Mouse (Mus musculus) forebrain, embryonic 16.5 days (tissue): ENCODE measurements around the gene Bpifa6. TPM values are rescaled to one million over a fixed set of nuclear protein-coding genes. Genes with fewer than 3 reads are reported as not detected.
"Not testable (repeated sequence)": the region's sequence is repeated elsewhere in the genome, so short reads cannot be mapped to it uniquely, and the experiment has no call there.

Source experiments
- ATAC-seq: fragments of 200-750 bp; cut with Nextera tagmentation; 2 replicates; pipeline ENCODE4 v1.8.0; 2017; ENCODE audit warnings: mild to moderate bottlenecking, moderate library complexity
- H3K27ac ChIP-seq: fragments of 300-500 bp; sonication (generic); 2 replicates; pipeline ENCODE4 v1.5.1; 2014; ENCODE audit warnings: low read length, control low read depth
- H3K27me3 ChIP-seq: fragments of 300-500 bp; sonication (generic); replicated peaks from 2 replicates; pipeline ENCODE4 v1.6.1; 2014; ENCODE audit warnings: low read length; ENCODE audit not compliant: control insufficient read depth, insufficient read depth
- H3K36me3 ChIP-seq: fragments of 300-500 bp; sonication (generic); 2 replicates; pipeline ENCODE4 v1.6.1; 2014; ENCODE audit not compliant: control insufficient read depth, insufficient read depth
- H3K4me1 ChIP-seq: fragments of 300-500 bp; sonication (generic); replicated peaks from 2 replicates; pipeline ENCODE4 v1.6.1; 2014; ENCODE audit warnings: low read length; ENCODE audit not compliant: control insufficient read depth, insufficient read depth
- H3K4me2 ChIP-seq: fragments of 300-500 bp; sonication (generic); 2 replicates; pipeline ENCODE4 v1.6.1; 2014; ENCODE audit warnings: mild to moderate bottlenecking, low read length, control low read depth
- H3K4me3 ChIP-seq: fragments of 300-500 bp; sonication (generic); replicated peaks from 2 replicates; pipeline ENCODE4 v1.5.1; 2014; ENCODE audit warnings: mild to moderate bottlenecking, low read length, control low read depth
- H3K9ac ChIP-seq: fragments of 300-500 bp; sonication (generic); replicated peaks from 2 replicates; pipeline ENCODE4 v1.6.1; 2014; ENCODE audit warnings: low read depth, low read length, control low read depth
- H3K9me3 ChIP-seq: fragments of 300-500 bp; sonication (generic); 2 replicates; pipeline ENCODE4 v1.6.1; 2016; ENCODE audit warnings: low read length; ENCODE audit not compliant: control insufficient read depth
- WGBS: fragments of 180-500 bp; shearing (Covaris S2); extraction: QIAGEN DNeasy Blood & Tissue Kit; methylation state at CpG from one replicate; pipeline ENCODE4 v1.1.7; 2014; 5-methylcytosine and 5-hydroxymethylcytosine counted together
- polyA plus RNA-seq: library from polyadenylated mRNA; unstranded; fragments of >200 nt; fragmentation: Nextera tagmentation; extraction: Ambion mirVana; gene quantifications from 2 replicates; pipeline ENCODE4 v1.2.1, GENCODE M21; 2015

Bpifa6 gene
- polyA plus RNA-seq, 1 experiment from 2014 or later = not detected

GRCm38 (mm10) chr2:154007381-154007780 lies 32.6 kb downstream of the Bpifa6 start:
- H3K9ac ChIP-seq = no peak overlapping the region
- no peaks in the 10 kb centered on the region for H3K36me3 ChIP-seq
- no peaks in the 10 kb centered on the region for H3K4me1 ChIP-seq
- H3K27me3 ChIP-seq = no peaks in the 10 kb centered on the region
- no peak for ATAC-seq
- no peak overlapping the region for H3K27ac ChIP-seq
- H3K4me3 ChIP-seq = no peak overlapping the region
- no peak overlapping the region for H3K4me2 ChIP-seq
- H3K9me3 ChIP-seq = no peaks in the 10 kb centered on the region
- 88% methylated on average over 1 of the region's 1 CpGs for WGBS

DNA sequence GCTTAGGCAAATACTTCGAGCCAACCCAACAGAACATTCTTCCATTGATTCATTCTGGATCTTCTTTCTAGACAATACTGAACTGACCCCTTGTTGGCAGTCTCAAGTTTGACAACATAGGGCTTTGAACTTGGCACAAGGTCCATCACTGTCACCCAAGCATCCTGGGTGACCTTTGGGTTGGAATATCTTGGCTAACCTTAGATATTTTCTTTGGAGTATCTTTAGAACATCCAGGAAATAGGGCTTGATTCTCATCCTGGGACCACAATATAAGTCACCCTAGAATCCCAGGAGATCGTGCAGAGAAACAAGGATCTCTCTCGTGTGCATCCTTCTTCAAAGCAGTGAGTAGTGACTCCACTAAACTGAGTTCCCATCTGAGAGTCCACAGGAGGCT lies 33.2 kb downstream of the Bpifa6 start, which contains the start of gene Bpifa2:
Gene Bpifa2 (plus strand): TSS at position 301 of the 400 bp plus-strand sequence.
- 82% methylated on average over 3 of the region's 3 CpGs for WGBS
- H3K27ac ChIP-seq = no peak within 1 kb of the TSS
- H3K4me2 ChIP-seq = no peak within 1 kb of the TSS
- no peaks in the 10 kb centered on the region for H3K36me3 ChIP-seq
- H3K4me3 ChIP-seq = no peak within 1 kb of the TSS
- no peaks in the 10 kb centered on the region for H3K9me3 ChIP-seq
- no peaks in the 10 kb centered on the region for H3K4me1 ChIP-seq
- no peak within 1 kb of the TSS for H3K9ac ChIP-seq
- H3K27me3 ChIP-seq = no peaks in the 10 kb centered on the region
- ATAC-seq = no peak

- no peaks in the 10 kb centered on the region for H3K36me3 ChIP-seq
- H3K4me2 ChIP-seq = no peak overlapping the region
- H3K4me1 ChIP-seq = no peaks in the 10 kb centered on the region
- ATAC-seq = no peak
- H3K9me3 ChIP-seq = no peaks in the 10 kb centered on the region
- H3K27me3 ChIP-seq = no peaks in the 10 kb centered on the region
- no peak overlapping the region for H3K27ac ChIP-seq
- H3K4me3 ChIP-seq = no peak overlapping the region
- 96% methylated on average over 1 of the region's 1 CpGs for WGBS
- H3K9ac ChIP-seq = no peak overlapping the region
Observed at GRCm38 (mm10) chr2:154017990-154018389, 43.2 kb downstream of the Bpifa6 start.

- not testable (repeated sequence) for H3K9me3 ChIP-seq, H3K4me3 ChIP-seq, H3K36me3 ChIP-seq, H3K9ac ChIP-seq, H3K27ac ChIP-seq, H3K27me3 ChIP-seq, ATAC-seq, H3K4me2 ChIP-seq, H3K4me1 ChIP-seq
- 84% methylated on average over 4 of the region's 4 CpGs for WGBS
Observed at GRCm38 (mm10) chr2:154024676-154025075, 49.9 kb downstream of the Bpifa6 start.

DNA sequence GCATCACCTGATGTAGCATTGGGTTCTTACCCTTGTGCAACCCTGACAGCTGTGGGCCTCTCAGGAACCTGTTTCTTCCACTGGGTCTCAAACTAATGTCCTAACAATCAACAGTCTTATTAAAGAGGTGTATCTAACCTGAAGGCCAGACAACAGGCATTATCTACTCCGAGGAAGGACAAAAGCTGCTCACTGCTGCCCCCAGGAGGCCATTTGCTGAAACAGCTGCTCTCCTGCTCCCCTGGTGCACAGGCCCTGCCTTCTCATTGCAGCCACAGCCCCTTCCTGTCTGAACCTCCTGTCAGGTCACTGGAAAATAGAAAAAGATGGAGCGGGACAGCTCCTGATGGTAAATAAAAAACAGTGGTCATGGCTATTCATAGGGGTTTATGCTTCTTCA lies 64.2 kb downstream of the Bpifa6 start:
- Histone ChIP-seq H3K4me3 (no peak overlapping the region), H3K27ac (no peak overlapping the region), H3K36me3 (no peaks in the 10 kb centered on the region), H3K4me2 (no peak overlapping the region), H3K9me3 (no peaks in the 10 kb centered on the region), H3K9ac (no peak overlapping the region), H3K27me3 (no peaks in the 10 kb centered on the region), H3K4me1 (no peaks in the 10 kb centered on the region)
- WGBS = 58% methylated on average over 2 of the region's 2 CpGs
- ATAC-seq = no peak

- ATAC-seq = no peak
- no peaks in the 10 kb centered on the region for H3K27me3 ChIP-seq
- H3K36me3 ChIP-seq = no peaks in the 10 kb centered on the region
- 94% methylated on average over 3 of the region's 3 CpGs for WGBS
- H3K4me3 ChIP-seq = no peak overlapping the region
- H3K9me3 ChIP-seq = no peaks in the 10 kb centered on the region
- no peak overlapping the region for H3K4me2 ChIP-seq
- H3K27ac ChIP-seq = no peak overlapping the region
- H3K9ac ChIP-seq = no peak overlapping the region
- H3K4me1 ChIP-seq = no peaks in the 10 kb centered on the region
Observed at GRCm38 (mm10) chr2:154044743-154045142, 70.0 kb downstream of the Bpifa6 start.

Other genes with a start within 250 kb of the Bpifa6 start
- 414 and 456 TPM in 2 replicates for gene Mapre1, start 233.7 kb upstream of the Bpifa6 start, polyA plus RNA-seq
- gene Efcab8, start 195.0 kb upstream of the Bpifa6 start, polyA plus RNA-seq = 0.27 TPM in 1 of 2 replicates, not detected in the other
- gene Sun5, start 103.9 kb upstream of the Bpifa6 start, polyA plus RNA-seq = not detected in 2 replicates
- not detected in 2 replicates for gene Bpifb2, start 99.9 kb upstream of the Bpifa6 start, polyA plus RNA-seq
- gene Bpifb6, start 74.6 kb upstream of the Bpifa6 start, polyA plus RNA-seq = not detected in 2 replicates
- gene Bpifb3, start 56.7 kb upstream of the Bpifa6 start, polyA plus RNA-seq = not detected in 2 replicates
- gene Bpifb4, start 36.7 kb upstream of the Bpifa6 start, polyA plus RNA-seq = not detected in 2 replicates
- gene Bpifa2, start 33.3 kb downstream of the Bpifa6 start, polyA plus RNA-seq = not detected in 2 replicates
- gene Bpifa3, start 155.4 kb downstream of the Bpifa6 start, polyA plus RNA-seq = not detected in 2 replicates
- 19.8 TPM in 1 of 2 replicates, not detected in the other for gene Bpifa1, start 167.9 kb downstream of the Bpifa6 start, polyA plus RNA-seq
- gene Bpifa5, start 187.7 kb downstream of the Bpifa6 start, polyA plus RNA-seq = not detected in 2 replicates
- gene Bpifb1, start 215.9 kb downstream of the Bpifa6 start, polyA plus RNA-seq = 0.20 and 0.34 TPM in 2 replicates
- 0.13 and 0.20 TPM in 2 replicates for gene Bpifb5, start 248.8 kb downstream of the Bpifa6 start, polyA plus RNA-seq